Mouse (Mus musculus): ENCODE results near the gene Paxip1.

Paxip1 gene

GRCm38 (mm10) chr5:27791303-27792172 is at the start of gene Paxip1:
Gene Paxip1, minus strand, starts transcription at chr5:27791691.
- DNase-seq = peak; percentile 96 to 98

DNA sequence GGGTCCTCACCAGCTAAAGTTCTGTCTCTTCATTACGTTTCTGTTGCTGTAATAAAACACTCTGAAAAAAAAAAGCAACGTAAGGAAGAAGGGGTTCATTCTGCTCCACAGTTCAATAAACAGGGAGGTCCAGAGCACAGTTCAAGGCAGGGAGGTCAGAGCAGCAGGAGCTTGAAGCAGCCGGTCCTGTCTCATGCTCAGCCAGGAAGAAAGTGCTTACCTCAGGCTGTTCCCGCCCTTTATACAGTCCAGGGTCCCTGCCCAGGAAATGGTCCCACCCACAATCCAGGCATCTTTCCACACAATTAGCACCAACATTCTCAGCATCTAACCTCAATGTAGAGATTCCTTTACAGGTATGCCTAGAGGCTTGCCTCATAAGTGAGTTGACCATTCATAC is 46.6 kb upstream of the Paxip1 start:
- DNase-seq = peak; percentile 41 to 81

DNA sequence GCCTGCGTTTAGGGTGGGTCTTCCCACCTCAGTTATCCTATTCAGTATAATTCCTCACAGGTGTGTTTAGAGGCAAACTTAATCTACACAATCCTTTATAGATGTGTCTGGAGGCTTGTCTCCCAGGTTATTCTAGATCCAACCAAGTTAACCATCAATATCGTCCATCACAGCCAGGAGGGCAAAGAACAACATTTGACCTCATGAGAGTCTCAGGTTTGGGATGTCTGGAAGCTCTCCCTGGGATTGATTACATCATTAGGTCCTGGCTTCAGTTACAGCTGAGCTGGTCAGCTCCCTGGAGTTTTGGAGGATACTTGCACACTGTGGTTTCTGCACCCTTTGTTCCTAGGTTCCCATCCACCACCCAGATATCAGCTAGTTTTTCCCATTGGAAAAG is 43.6 kb upstream of the Paxip1 start:
- DNase-seq = no peak

GRCm38 (mm10) chr5:27827971-27828370 is 36.5 kb upstream of the Paxip1 start:
- DNase-seq = peak; percentile 48 to 59

DNA sequence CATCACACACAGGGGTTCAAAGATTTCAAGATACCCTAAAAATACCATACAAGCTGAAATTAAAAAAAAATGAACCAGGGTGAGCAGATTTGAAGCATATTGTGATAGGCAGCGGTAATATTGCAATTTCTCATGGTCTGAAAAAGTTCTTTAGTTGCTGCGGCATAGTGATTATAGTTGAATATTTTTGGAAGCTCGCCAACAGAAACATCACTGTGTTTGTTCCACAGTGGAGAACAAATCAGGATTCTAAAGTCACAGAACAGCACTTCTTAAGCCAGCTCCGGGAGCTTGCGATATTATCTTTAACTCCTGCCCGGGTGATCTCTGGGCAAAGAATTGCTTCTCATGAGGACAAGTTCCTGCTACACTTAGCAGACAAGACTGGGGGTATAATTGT is 29.7 kb upstream of the Paxip1 start:
- DNase-seq = no peak

DNA sequence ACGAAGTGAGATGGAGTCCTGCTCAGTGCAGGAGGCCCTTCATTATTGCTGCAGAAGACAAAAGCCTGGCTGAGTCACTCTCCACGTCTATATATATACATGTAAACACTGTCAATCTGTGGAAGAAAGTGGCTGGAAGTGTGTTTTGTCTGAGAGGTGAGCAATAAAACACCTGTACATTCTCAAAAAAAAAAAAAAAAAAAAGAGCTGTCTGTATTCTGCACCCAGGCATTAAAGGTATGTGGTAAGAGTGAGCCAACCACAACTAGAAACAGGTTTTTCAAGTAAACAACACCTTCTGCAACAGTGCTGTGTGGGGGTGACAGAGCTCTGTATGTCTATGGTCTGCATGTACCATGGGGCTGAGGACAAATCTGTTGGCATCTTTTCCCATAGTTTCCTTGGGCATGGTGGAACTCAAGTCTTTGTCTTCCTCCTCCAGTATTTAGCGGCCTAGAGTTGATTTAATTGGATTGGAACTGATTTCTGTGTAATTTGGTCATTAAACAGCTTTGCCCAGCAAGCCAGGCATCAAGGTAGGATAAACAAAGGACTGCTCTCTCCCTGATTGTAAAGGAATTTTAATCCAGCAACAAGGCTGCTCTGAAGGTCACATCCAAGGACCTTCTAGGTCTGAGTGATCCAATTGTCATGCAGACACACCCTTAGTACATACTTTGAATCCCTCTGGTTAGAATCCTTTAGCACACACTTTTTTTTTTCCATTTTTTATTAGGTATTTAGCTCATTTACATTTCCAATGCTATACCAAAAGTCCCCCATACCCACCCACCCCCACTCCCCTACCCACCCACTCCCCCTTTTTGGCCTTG is 27.6 kb upstream of the Paxip1 start:
- no peak for DNase-seq

GRCm38 (mm10) chr5:27814282-27814681 is 22.8 kb upstream of the Paxip1 start:
- DNase-seq = no peak

DNA sequence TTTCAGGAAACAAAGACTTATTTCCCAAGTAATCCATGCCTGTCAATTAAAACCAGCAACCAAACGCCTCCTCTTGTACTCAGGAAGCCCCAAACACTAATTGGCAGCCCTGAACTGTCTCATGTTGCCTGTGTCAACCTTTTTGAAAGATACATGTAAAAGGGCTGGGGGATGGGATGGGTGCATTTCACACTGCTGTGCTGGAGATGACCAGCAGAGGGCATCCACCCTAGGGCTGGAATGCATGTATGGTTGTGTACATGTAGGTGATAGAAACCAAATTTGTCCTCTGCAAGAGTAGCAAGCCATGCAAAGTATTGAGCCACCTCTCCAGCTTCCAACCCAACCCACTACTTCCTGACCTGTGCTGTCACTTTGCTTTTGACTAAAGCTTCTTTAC is 2.4 kb upstream of the Paxip1 start:
- DNase-seq = peak; percentile 70 to 82

DNA sequence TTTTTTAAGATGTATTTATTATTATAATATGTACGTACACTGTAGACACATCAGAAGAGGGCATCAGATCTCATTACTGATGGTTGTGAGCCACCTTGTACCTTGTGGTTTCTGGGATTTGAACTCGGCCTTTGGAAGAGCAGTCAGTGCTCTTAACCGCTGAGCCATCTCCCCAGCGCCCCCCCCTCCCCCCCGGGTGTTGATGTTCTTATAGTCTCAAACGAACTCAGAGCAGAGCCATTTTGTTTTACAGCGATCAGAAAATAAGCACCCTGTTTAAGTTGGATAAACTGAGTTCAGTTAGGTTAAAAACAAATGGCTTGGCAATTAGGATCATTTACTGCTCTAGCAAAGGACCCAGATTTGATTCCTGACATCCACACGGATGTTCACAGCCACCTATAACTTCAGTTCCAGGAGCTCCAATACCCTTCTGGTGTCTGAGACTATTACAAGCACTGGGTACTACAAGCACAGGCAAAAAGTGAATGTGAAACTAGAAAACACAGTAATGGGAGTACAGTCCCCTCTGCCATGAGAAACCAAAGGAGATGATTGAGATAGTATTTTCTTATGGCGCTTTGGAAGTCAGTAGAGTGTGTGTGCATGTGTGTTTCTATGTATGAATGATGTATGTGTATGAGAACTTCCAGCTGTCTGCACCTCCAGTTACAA is 1.2 kb upstream of the Paxip1 start:
- no peak for DNase-seq

DNA sequence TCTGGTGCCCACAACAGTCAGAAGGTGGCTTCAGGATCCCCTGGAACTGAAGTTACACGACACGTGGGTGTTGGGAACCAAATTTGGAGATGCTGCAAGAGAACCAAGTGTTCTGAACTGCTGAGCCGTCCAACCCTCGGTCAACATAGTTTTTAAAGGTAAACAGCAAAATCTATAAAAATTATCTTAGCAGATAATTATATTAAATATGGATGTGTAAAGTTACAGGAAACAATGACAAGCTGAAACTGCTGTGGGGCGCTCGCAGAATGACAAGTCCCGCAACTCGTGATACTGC is 631 bp upstream of the Paxip1 start:
- no peak for DNase-seq

- peak; percentile 85 to 95 for DNase-seq
Observed at GRCm38 (mm10) chr5:27790910-27791288, 592 bp downstream of the Paxip1 start.

DNA sequence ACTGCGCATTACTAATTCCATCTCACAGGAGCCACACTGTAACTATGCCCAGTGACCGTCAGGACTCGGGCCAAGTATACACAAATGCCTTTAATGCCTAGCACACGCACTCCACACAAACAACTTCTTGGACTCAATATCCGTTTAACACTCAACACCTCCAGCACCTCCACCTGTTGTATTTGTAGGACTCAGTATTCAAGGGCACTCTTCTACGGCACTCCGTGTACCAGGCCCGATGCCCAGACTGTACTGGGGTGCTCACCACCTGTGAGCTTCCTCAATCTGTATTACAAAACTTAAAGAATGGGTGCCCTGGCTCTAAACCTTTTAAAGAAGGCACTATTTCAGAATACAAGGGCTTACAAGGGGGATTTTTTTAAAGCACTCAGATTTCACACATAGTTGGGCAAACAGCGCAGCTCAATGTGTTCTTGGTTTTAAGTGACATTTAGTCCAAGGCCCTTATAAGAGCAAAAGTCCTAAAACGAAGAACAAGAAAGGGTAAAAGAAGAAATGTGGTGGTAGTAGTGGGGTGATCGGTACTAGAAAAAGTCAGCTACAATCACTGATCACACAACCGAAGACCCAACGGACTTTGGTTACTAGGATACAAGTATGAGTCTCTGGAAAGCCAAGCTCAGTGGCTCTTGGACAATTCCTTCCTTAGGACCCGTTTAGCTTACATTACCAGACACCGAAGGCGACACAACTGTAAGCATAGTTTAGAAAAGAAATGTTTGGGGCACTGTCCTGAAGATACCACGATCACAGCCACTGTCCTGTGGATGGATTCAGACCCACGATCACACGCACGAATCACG is 1.2 kb downstream of the Paxip1 start:
- peak in 1 of 2 experiments; percentile 38 for DNase-seq

GRCm38 (mm10) chr5:27789586-27789985 is 1.9 kb downstream of the Paxip1 start:
- no peak for DNase-seq

GRCm38 (mm10) chr5:27783381-27783780 is 8.1 kb downstream of the Paxip1 start:
- DNase-seq = no peak

DNA sequence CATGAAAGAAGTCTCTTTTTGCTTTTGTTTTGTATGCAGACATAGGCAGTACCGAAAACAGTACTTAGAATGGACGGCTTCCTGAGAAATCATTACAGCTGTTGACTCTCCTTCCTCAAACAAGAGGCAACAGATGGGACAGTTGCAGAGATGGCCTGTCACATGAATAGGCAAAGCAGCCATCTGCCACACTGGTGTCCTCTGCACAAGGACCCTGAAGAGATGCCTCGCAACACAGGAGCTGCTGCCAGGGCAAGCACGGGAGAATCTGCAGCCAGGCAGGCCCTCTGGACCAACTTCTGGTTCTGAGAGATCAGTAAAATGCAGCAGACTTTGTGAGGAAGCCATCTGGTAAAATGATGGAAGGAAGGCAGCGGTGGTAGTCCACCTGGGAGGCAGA is 23.5 kb downstream of the Paxip1 start:
- DNase-seq = no peak

- no peak for DNase-seq
Observed at GRCm38 (mm10) chr5:27765780-27766179, 25.7 kb downstream of the Paxip1 start.

GRCm38 (mm10) chr5:27744944-27745343 is 46.5 kb downstream of the Paxip1 start:
- DNase-seq = no peak

GRCm38 (mm10) chr5:27739216-27739615 is 52.3 kb downstream of the Paxip1 start:
- DNase-seq = no peak

DNA sequence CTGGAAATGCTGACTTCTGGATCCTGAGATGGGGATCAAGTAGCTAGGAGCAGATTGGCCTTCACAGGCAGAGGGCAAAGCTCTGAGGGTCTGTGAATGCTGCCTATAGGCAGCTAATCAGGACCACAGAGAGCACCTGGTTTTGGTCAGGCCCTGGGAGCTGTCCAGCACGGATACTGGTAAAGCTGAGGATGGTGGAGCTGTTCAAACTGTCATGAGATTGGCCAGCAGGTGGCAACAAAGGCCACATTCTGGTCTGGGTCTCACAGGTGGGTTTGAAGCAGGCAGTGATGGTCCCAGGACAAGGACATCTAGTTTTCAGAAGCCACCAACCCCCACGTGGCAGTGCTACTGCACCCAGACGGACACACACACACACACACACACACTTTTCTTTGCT is 54.3 kb downstream of the Paxip1 start:
- DNase-seq = peak; percentile 43 to 66

DNA sequence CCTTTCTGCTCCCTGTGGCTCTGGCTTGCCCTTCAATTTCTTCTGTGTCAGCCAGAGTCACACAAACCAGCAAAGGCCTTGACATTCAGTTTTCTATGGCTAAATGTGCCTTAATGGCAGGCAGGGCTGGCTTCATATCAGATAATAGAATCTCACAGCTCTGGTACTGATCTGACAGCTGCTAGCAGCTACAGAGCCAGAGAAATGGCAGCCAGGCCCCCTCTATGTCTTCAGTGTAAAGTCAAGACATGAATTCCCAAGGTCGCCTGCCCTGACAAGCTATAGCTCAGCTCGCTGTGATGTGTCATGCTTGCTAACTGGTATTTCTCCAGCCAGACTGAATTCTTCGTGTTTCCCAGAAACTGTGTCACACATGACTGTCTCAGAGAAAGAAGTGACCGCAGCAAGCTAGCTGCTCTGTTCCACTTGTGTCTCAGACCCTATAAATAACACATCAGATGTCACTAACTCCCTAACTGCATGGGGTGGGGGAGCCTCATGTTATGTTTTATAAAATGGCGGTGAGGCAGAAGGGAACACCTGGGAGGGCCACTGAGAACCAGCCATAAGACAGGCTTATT is 59.1 kb downstream of the Paxip1 start:
- DNase-seq = no peak

GRCm38 (mm10) chr5:27731392-27731791 is 60.1 kb downstream of the Paxip1 start:
- DNase-seq = no peak

- no peak for DNase-seq
Observed at GRCm38 (mm10) chr5:27730666-27731065, 60.8 kb downstream of the Paxip1 start.
